8 mouse cellular contexts compared by ENCODE assay signal in the genomic region with DNA sequence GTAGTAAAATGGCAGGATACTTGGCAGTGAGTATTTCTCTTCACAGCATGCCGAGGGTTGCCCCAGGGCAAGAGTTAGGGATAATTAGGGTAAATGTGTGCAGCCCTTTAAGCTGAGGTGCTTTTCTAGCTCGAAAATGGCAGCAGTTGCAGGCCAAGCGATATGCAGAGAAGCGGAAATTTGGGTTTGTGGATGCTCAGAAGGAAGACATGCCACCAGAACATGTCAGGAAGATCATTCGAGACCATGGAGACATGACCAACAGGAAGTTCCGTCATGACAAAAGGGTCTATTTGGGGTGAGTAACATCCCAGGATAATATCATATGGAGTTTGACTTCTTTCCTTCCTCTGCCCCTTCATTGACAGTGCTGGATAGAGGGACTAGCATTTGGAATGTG. TPM values are rescaled to one million over a fixed set of nuclear protein-coding genes. Genes with fewer than 3 reads are reported as not detected.
DNase-seq lines count a peak whose midpoint lies in the region; ATAC-seq and TF ChIP-seq lines count a peak whose summit lies in the region.

No protein-coding gene starts in this region.

- TF ChIP-seq CTCF in lung, adult 2 months (IDR thresholded peaks at IDR 0.05; ENCODE audit: insufficient read depth, low read length) = no peak

- no peak for DNase-seq in lung, adult 2 months
- no peak for DNase-seq in lung, postnatal 4 days
- no peak for DNase-seq in embryonic facial prominence, embryonic 11.5 days (ENCODE audit: low spot score)
- DNase-seq in cerebellum, adult 11 months = no peak
- DNase-seq in urinary bladder, postnatal 25 days (ENCODE audit: low spot score) = no peak
- no peak for DNase-seq in layer of hippocampus, adult 18-20 months (ENCODE audit: low spot score in 2 of 2)

- H3K36me3 ChIP-seq in embryonic facial prominence, embryonic 11.5 days (replicated peaks; ENCODE audit: control insufficient read depth, insufficient read depth, low read depth, low read length) = peaks cover 7% of the 10 kb centered on the region
- H3K36me3 ChIP-seq in intestine, embryonic 15.5 days = peaks cover 31% of the 10 kb centered on the region
- peaks cover 27% of the 10 kb centered on the region for H3K36me3 ChIP-seq in neural tube, embryonic 14.5 days (ENCODE audit: control insufficient read depth, insufficient read depth, low read length)

- ATAC-seq in embryonic facial prominence, embryonic 11.5 days (replicated peaks; ENCODE audit: insufficient number of reproducible peaks, low FRiP score, low TSS enrichment, low read depth) = no peak
- ATAC-seq in intestine, embryonic 15.5 days = no peak
- ATAC-seq in neural tube, embryonic 14.5 days (ENCODE audit: low read depth) = no peak

- H3K4me1 ChIP-seq in lung, adult 2 months (ENCODE audit: control insufficient read depth, insufficient read depth, low read length) = peaks cover 9% of the 10 kb centered on the region
- H3K4me1 ChIP-seq in embryonic facial prominence, embryonic 11.5 days (ENCODE audit: control insufficient read depth, insufficient read depth, low read length) = peaks cover 3% of the 10 kb centered on the region
- peaks cover 8% of the 10 kb centered on the region for H3K4me1 ChIP-seq in intestine, embryonic 15.5 days (replicated peaks)
- H3K4me1 ChIP-seq in neural tube, embryonic 14.5 days (ENCODE audit: control insufficient read depth, insufficient read depth, low read length) = peaks cover 9% of the 10 kb centered on the region

- H3K4me2 ChIP-seq in embryonic facial prominence, embryonic 11.5 days (ENCODE audit: low read depth, low read length) = peak overlapping the region; percentile 82
- H3K4me2 ChIP-seq in intestine, embryonic 15.5 days (replicated peaks) = peak overlapping the region; percentile 89
- peak overlapping the region; percentile 95 for H3K4me2 ChIP-seq in neural tube, embryonic 14.5 days (ENCODE audit: low read depth, low read length)

- H3K9ac ChIP-seq in embryonic facial prominence, embryonic 11.5 days (replicated peaks; ENCODE audit: low read length) = peak overlapping the region; percentile 93
- H3K9ac ChIP-seq in intestine, embryonic 15.5 days = peak overlapping the region; percentile 98
- peak overlapping the region; percentile 90 for H3K9ac ChIP-seq in neural tube, embryonic 14.5 days (replicated peaks; ENCODE audit: low read depth, low read length)

- no peaks in the 10 kb centered on the region for H3K9me3 ChIP-seq in embryonic facial prominence, embryonic 11.5 days (replicated peaks; ENCODE audit: control insufficient read depth, low read length)
- H3K9me3 ChIP-seq in intestine, embryonic 15.5 days = no peaks in the 10 kb centered on the region
- H3K9me3 ChIP-seq in neural tube, embryonic 14.5 days (ENCODE audit: control insufficient read depth, low read length) = no peaks in the 10 kb centered on the region

- TF ChIP-seq POLR2A in lung, adult 2 months (IDR thresholded peaks at IDR 0.05; ENCODE audit: borderline replicate concordance, extremely low read depth, low read depth, low read length) = no peak

- no peaks in the 10 kb centered on the region for H3K27me3 ChIP-seq in embryonic facial prominence, embryonic 11.5 days (ENCODE audit: control insufficient read depth, insufficient read depth, low read length)
- no peaks in the 10 kb centered on the region for H3K27me3 ChIP-seq in intestine, embryonic 15.5 days (replicated peaks)
- H3K27me3 ChIP-seq in neural tube, embryonic 14.5 days (ENCODE audit: control insufficient read depth, insufficient read depth, low read length) = no peaks in the 10 kb centered on the region

- no peak overlapping the region for H3K27ac ChIP-seq in embryonic facial prominence, embryonic 11.5 days (replicated peaks; ENCODE audit: low read depth, low read length)
- H3K27ac ChIP-seq in intestine, embryonic 15.5 days = no peak overlapping the region
- H3K27ac ChIP-seq in neural tube, embryonic 14.5 days (ENCODE audit: low read depth, low read length) = no peak overlapping the region

- WGBS in lung, adult 2 months = 19% methylated on average over 6 of the region's 6 CpGs
- 33% methylated on average over 6 of the region's 6 CpGs for WGBS in embryonic facial prominence, embryonic 11.5 days
- WGBS in intestine, embryonic 15.5 days = 31% methylated on average over 6 of the region's 6 CpGs
- WGBS in neural tube, embryonic 14.5 days = 41% methylated on average over 6 of the region's 6 CpGs

- peak overlapping the region; percentile 83 for H3K4me3 ChIP-seq in lung, adult 2 months (replicated peaks; ENCODE audit: extremely low read depth, low read depth, low read length)
- H3K4me3 ChIP-seq in embryonic facial prominence, embryonic 11.5 days (ENCODE audit: low read depth, low read length) = peak overlapping the region; percentile 94
- peak overlapping the region; percentile 97 for H3K4me3 ChIP-seq in intestine, embryonic 15.5 days (replicated peaks)
- H3K4me3 ChIP-seq in neural tube, embryonic 14.5 days (ENCODE audit: low read depth, low read length) = peak overlapping the region; percentile 100

RNA-seq across cellular contexts. Expression of gene Prpf8, which starts 0.9 kb away (rescaled TPM):
- 67.9 and 90.2 TPM in 2 replicates for polyA plus RNA-seq in lung, adult 2 months (2012; rRNA removed)
- polyA plus RNA-seq in embryonic facial prominence, embryonic 11.5 days (2014; fragmentation: Nextera tagmentation; extraction: Ambion mirVana) = 102 and 103 TPM in 2 replicates
- 47.5 and 48.2 TPM in 2 replicates for polyA plus RNA-seq in intestine, embryonic 15.5 days (2015; fragmentation: Nextera tagmentation; extraction: Ambion mirVana)
- 65.0 and 82.8 TPM in 2 replicates for polyA plus RNA-seq in neural tube, embryonic 14.5 days (2014; fragmentation: Nextera tagmentation; extraction: Ambion mirVana)
- total RNA-seq in layer of hippocampus, adult 18-20 months (2021) = 100 to 1,000 TPM; 132 to 133 TPM

RNA-seq across cellular contexts. Expression of gene Rilp, which starts 22.4 kb away (rescaled TPM):
- polyA plus RNA-seq in lung, adult 2 months (2012; rRNA removed) = 14.5 and 15.3 TPM in 2 replicates
- polyA plus RNA-seq in embryonic facial prominence, embryonic 11.5 days (2014; fragmentation: Nextera tagmentation; extraction: Ambion mirVana) = 0.18 and 0.27 TPM in 2 replicates
- polyA plus RNA-seq in intestine, embryonic 15.5 days (2015; fragmentation: Nextera tagmentation; extraction: Ambion mirVana) = 1.6 and 2.3 TPM in 2 replicates
- 2.8 and 3.5 TPM in 2 replicates for polyA plus RNA-seq in neural tube, embryonic 14.5 days (2014; fragmentation: Nextera tagmentation; extraction: Ambion mirVana)
- total RNA-seq in layer of hippocampus, adult 18-20 months (2021) = 1 to 10 TPM in 1 of 2 experiments, under 1 TPM in 1; 0.74 to 1.5 TPM

RNA-seq across cellular contexts. Expression of gene Scarf1, which starts 25.8 kb away (rescaled TPM):
- 50.1 and 58.6 TPM in 2 replicates for polyA plus RNA-seq in lung, adult 2 months (2012; rRNA removed)
- 2.7 and 3.3 TPM in 2 replicates for polyA plus RNA-seq in embryonic facial prominence, embryonic 11.5 days (2014; fragmentation: Nextera tagmentation; extraction: Ambion mirVana)
- polyA plus RNA-seq in intestine, embryonic 15.5 days (2015; fragmentation: Nextera tagmentation; extraction: Ambion mirVana) = 5.7 TPM in 2 replicates
- polyA plus RNA-seq in neural tube, embryonic 14.5 days (2014; fragmentation: Nextera tagmentation; extraction: Ambion mirVana) = 1.8 and 3.8 TPM in 2 replicates
- total RNA-seq in layer of hippocampus, adult 18-20 months (2021) = 1 to 10 TPM; 1.0 to 1.1 TPM

RNA-seq across cellular contexts. Expression of gene Tlcd2, which starts 26.0 kb away (rescaled TPM):
- polyA plus RNA-seq in lung, adult 2 months (2012; rRNA removed) = 15.3 and 29.6 TPM in 2 replicates
- polyA plus RNA-seq in embryonic facial prominence, embryonic 11.5 days (2014; fragmentation: Nextera tagmentation; extraction: Ambion mirVana) = 12.5 and 15.4 TPM in 2 replicates
- 17.7 and 20.3 TPM in 2 replicates for polyA plus RNA-seq in intestine, embryonic 15.5 days (2015; fragmentation: Nextera tagmentation; extraction: Ambion mirVana)
- polyA plus RNA-seq in neural tube, embryonic 14.5 days (2014; fragmentation: Nextera tagmentation; extraction: Ambion mirVana) = 1.8 and 4.0 TPM in 2 replicates
- under 1 TPM in 1 of 2 experiments, not detected in 1; 0.89 TPM for total RNA-seq in layer of hippocampus, adult 18-20 months (2021)

RNA-seq across cellular contexts. Expression of gene Wdr81, which starts 33.0 kb away (rescaled TPM):
- polyA plus RNA-seq in lung, adult 2 months (2012; rRNA removed) = 27.9 and 29.9 TPM in 2 replicates
- polyA plus RNA-seq in embryonic facial prominence, embryonic 11.5 days (2014; fragmentation: Nextera tagmentation; extraction: Ambion mirVana) = 2.3 and 4.1 TPM in 2 replicates
- polyA plus RNA-seq in intestine, embryonic 15.5 days (2015; fragmentation: Nextera tagmentation; extraction: Ambion mirVana) = 6.1 and 7.0 TPM in 2 replicates
- 6.3 and 7.4 TPM in 2 replicates for polyA plus RNA-seq in neural tube, embryonic 14.5 days (2014; fragmentation: Nextera tagmentation; extraction: Ambion mirVana)
- total RNA-seq in layer of hippocampus, adult 18-20 months (2021) = 10 to 100 TPM; 21.6 to 23.3 TPM
